Mouse (Mus musculus): ENCODE data around the gene Zfp462. TPM values are rescaled to one million over a fixed set of nuclear protein-coding genes. Genes with fewer than 3 reads are reported as not detected.

Gene Zfp462
- polyA plus RNA-seq, 1 experiment, result 8.4 TPM

DNA sequence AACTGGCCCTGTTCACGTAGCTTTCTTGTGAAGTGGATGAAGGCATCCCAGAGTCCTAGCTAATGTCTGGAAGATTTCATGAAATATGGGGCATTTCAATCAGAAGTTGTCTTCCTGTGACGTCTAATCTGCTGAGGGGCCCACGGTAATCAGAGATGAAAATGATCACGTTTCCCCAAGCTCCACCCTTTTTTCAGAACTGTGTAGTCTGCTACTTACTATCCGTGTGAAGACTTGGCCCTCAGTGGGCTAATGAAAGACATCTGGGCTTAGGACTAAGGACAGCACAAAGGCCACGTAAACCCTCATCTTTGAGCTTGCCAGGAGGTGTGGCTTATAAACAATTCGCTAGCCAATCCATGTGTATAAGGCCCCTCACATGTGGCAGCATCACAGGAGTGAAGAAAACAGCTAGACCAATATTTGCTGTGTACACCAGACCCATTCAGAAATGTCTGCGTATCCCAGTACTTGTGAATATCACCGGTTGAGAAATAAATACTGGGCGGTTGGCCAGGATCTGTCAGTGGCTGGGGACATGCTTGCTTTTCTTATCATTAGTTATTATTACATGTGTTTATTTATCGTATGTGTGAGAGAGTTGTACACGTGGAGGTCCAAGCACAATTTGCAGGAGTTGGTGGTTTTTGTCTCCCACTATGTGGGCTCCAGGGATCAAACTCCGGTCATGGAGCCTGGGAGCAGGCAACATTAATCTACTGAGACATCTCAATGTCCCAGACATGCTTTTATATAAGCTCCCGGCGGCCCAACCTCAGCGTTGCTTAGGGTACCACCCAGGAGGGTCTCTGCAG lies 133.3 kb downstream of the Zfp462 start:
- Histone ChIP-seq H3K4me3 (replicated peaks; ENCODE audit: extremely low read depth, low read depth, low read length) (no peak overlapping the region), H3K4me1 (ENCODE audit: control insufficient read depth, insufficient read depth, low read length) (peaks cover 12% of the 10 kb centered on the region)
- 57% methylated on average over 16 of the region's 16 CpGs for WGBS
- TF ChIP-seq POLR2A (IDR thresholded peaks at IDR 0.05; ENCODE audit: borderline replicate concordance, extremely low read depth, low read depth, low read length) (no peak), CTCF (IDR thresholded peaks at IDR 0.05; ENCODE audit: insufficient read depth, low read length) (no peak)
- no peak for DNase-seq

DNA sequence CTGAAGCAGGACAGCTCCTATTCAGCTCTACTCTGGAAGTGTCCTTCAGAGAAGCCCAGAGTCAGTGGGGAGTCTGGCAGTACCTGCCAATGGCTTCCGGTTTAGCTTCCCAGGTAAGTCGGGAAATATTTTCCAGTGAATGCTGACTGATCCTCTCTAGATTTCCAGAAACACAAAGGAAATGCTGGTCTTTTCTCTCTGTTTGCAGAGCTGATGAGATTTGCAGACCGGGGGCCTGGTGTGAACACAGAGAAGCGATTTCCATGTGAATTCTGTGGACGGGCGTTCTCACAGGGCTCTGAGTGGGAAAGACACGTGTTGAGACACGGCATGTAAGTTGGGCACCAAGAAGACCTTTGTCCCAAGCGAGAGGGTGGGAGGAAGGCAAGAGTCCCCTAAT lies 134.2 kb downstream of the Zfp462 start:
- DNase-seq, result no peak
- no peak for TF ChIP-seq CTCF (IDR thresholded peaks at IDR 0.05; ENCODE audit: insufficient read depth, low read length)
- no peak for TF ChIP-seq POLR2A (IDR thresholded peaks at IDR 0.05; ENCODE audit: borderline replicate concordance, extremely low read depth, low read depth, low read length)
- Histone ChIP-seq H3K4me1 (ENCODE audit: control insufficient read depth, insufficient read depth, low read length) (peaks cover 12% of the 10 kb centered on the region), H3K4me3 (replicated peaks; ENCODE audit: extremely low read depth, low read depth, low read length) (no peak overlapping the region)
- WGBS, result 95% methylated on average over 9 of the region's 9 CpGs

- peaks cover 3% of the 10 kb centered on the region for H3K4me1 ChIP-seq (ENCODE audit: control insufficient read depth, insufficient read depth, low read length)
- WGBS, result 55% methylated on average over 6 of the region's 6 CpGs
- TF ChIP-seq CTCF (IDR thresholded peaks at IDR 0.05; ENCODE audit: insufficient read depth, low read length) (no peak), POLR2A (IDR thresholded peaks at IDR 0.05; ENCODE audit: borderline replicate concordance, extremely low read depth, low read depth, low read length) (no peak)
- no peak for DNase-seq
- H3K4me3 ChIP-seq (replicated peaks; ENCODE audit: extremely low read depth, low read depth, low read length), result no peak overlapping the region
Measured at GRCm38 (mm10) chr4:55084080-55084688, 139.3 kb downstream of the Zfp462 start.

DNA sequence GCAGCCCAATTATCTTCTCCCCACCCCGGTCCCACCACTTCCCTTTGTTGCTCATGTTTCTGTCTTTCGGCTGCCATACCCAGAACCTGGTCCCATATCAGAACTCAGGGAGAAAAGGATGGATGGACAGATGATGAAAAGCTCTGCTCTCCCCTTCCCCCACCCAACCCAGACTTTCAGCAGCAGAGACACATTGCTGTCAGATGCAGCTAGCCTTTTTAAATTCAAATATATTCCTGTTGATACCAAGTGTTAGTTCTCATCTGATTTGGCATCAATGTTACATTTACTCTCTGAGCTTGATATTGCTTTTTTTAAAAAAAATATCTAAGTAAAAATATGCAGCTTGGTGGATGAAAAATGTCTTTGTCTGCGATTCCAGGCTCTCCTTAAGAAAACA lies 143.3 kb downstream of the Zfp462 start:
- TF ChIP-seq POLR2A (IDR thresholded peaks at IDR 0.05; ENCODE audit: borderline replicate concordance, extremely low read depth, low read depth, low read length) (no peak), CTCF (IDR thresholded peaks at IDR 0.05; ENCODE audit: insufficient read depth, low read length) (no peak)
- no peak for DNase-seq
- H3K4me3 ChIP-seq (replicated peaks; ENCODE audit: extremely low read depth, low read depth, low read length), result no peak overlapping the region
- peaks cover 3% of the 10 kb centered on the region for H3K4me1 ChIP-seq (ENCODE audit: control insufficient read depth, insufficient read depth, low read length)
- 86% methylated on average over 3 of the region's 3 CpGs for WGBS

- H3K4me3 ChIP-seq (replicated peaks; ENCODE audit: extremely low read depth, low read depth, low read length), result no peak overlapping the region
- DNase-seq, result no peak
- TF ChIP-seq POLR2A (IDR thresholded peaks at IDR 0.05; ENCODE audit: borderline replicate concordance, extremely low read depth, low read depth, low read length) (no peak), CTCF (IDR thresholded peaks at IDR 0.05; ENCODE audit: insufficient read depth, low read length) (no peak)
- 63% methylated on average over 6 of the region's 6 CpGs for WGBS
- peaks cover 3% of the 10 kb centered on the region for H3K4me1 ChIP-seq (ENCODE audit: control insufficient read depth, insufficient read depth, low read length)
Measured at GRCm38 (mm10) chr4:55088922-55089321, 144.1 kb downstream of the Zfp462 start.

DNA sequence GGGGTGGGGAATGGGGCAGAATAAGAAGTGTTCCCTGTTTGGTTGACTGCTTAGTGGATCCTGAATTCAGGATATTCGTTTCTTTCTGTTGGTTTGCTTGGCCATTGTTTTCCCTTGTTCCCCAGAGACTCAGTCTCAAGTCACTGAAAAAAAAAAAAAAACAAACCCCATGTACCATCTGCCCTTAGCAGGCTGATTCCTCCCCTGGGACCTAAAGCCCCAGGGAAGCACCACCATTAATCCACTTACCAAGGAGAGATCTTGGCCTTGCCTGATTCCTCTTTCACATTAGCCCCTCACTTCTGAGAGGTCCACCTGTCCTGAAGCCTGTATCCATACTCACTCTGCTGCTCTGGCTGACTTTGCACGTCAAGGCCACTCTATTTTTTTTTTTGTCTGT lies 152.3 kb downstream of the Zfp462 start:
- DNase-seq, result no peak
- Histone ChIP-seq H3K4me3 (replicated peaks; ENCODE audit: extremely low read depth, low read depth, low read length) (no peak overlapping the region), H3K4me1 (ENCODE audit: control insufficient read depth, insufficient read depth, low read length) (no peaks in the 10 kb centered on the region; the same call in 1 of the 2 replicates)
- TF ChIP-seq CTCF (IDR thresholded peaks at IDR 0.05; ENCODE audit: insufficient read depth, low read length), result no peak
- no peak for TF ChIP-seq POLR2A (IDR thresholded peaks at IDR 0.05; ENCODE audit: borderline replicate concordance, extremely low read depth, low read depth, low read length)
- WGBS, result 59% methylated on average over 2 of the region's 2 CpGs

GRCm38 (mm10) chr4:55098366-55098765 lies 153.5 kb downstream of the Zfp462 start:
- no peaks in the 10 kb centered on the region; the same call in 1 of the 2 replicates for H3K4me1 ChIP-seq (ENCODE audit: control insufficient read depth, insufficient read depth, low read length)
- no peak for DNase-seq
- TF ChIP-seq POLR2A (IDR thresholded peaks at IDR 0.05; ENCODE audit: borderline replicate concordance, extremely low read depth, low read depth, low read length), result no peak
- TF ChIP-seq CTCF (IDR thresholded peaks at IDR 0.05; ENCODE audit: insufficient read depth, low read length), result no peak
- 70% methylated on average over 6 of the region's 6 CpGs for WGBS
- H3K4me3 ChIP-seq (replicated peaks; ENCODE audit: extremely low read depth, low read depth, low read length), result no peak overlapping the region

- DNase-seq, result no peak
- no peaks in the 10 kb centered on the region; the same call in 1 of the 2 replicates for H3K4me1 ChIP-seq (ENCODE audit: control insufficient read depth, insufficient read depth, low read length)
- WGBS, result 67% methylated on average over 2 of the region's 2 CpGs
Measured at GRCm38 (mm10) chr4:55100851-55101250, 156.0 kb downstream of the Zfp462 start.

DNA sequence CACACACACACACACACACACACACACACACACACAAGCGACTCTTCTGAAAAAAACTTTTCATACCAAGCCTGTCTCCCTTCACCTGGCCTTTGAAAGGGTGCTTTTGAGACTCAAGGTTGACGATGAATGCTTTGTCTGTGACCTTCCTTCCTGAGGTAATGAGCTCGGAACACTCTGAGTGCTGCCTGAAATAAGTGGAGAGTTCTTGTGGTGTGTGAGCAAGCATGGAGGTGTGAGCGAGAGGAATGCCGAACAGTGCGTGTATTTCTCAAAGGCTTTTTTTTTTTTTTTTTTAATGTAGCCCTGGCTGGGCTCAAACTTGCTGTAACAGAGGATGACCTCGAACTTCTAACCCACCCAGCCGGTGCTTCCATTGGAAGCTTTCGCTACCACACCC lies 156.8 kb downstream of the Zfp462 start:
- no peak for DNase-seq
- H3K4me3 ChIP-seq (replicated peaks; ENCODE audit: extremely low read depth, low read depth, low read length), result no peak overlapping the region
- 66% methylated on average over 9 of the region's 9 CpGs for WGBS
- no peaks in the 10 kb centered on the region for H3K4me1 ChIP-seq (ENCODE audit: control insufficient read depth, insufficient read depth, low read length)
- TF ChIP-seq CTCF (IDR thresholded peaks at IDR 0.05; ENCODE audit: insufficient read depth, low read length) (no peak), POLR2A (IDR thresholded peaks at IDR 0.05; ENCODE audit: borderline replicate concordance, extremely low read depth, low read depth, low read length) (no peak)

More at GRCm38 (mm10) chr4:55100851-55101250, 156.0 kb downstream of the Zfp462 start:
- TF ChIP-seq POLR2A (IDR thresholded peaks at IDR 0.05; ENCODE audit: borderline replicate concordance, extremely low read depth, low read depth, low read length), result no peak
- peak; percentile 61; the same call in 1 of the 2 replicates for TF ChIP-seq CTCF (IDR thresholded peaks at IDR 0.05; ENCODE audit: insufficient read depth, low read length)
- H3K4me3 ChIP-seq (replicated peaks; ENCODE audit: extremely low read depth, low read depth, low read length), result no peak overlapping the region

Measured in lung, adult 2 months (tissue).